Mouse (Mus musculus): ENCODE measurements around the gene Fnbp1. TPM values are rescaled to one million over a fixed set of nuclear protein-coding genes. Genes with fewer than 3 reads are reported as not detected.

Gene Fnbp1
- polyA plus RNA-seq, 1 experiment from 2014 or later = 27.8 TPM

DNA sequence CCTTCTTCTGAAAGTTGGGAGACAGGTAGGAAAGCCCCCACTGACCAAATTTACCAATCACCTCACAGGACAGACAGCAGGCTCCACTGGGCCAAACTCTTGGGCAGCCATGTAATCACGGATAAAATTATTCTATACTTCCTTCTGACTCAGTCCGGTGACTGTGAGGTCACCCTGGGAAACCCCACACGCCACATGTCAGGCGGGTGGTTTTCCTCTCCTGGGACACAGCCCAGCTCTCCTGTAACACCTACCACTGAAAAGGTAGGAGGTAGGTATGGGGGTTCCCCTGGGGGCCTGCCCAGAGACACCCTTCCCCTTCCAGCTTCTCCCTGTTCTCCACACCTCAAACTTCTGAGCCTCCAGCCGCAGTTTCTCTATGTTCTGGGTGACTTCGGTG, 105.0 kb downstream of the Fnbp1 start:
- H3K27ac ChIP-seq = no peak overlapping the region
- H3K27me3 ChIP-seq (replicated peaks) = no peaks in the 10 kb centered on the region
- H3K9me3 ChIP-seq = no peaks in the 10 kb centered on the region
- H3K4me3 ChIP-seq (replicated peaks) = no peak overlapping the region
- peaks cover 24% of the 10 kb centered on the region for H3K36me3 ChIP-seq
- no peak for ATAC-seq (ENCODE audit: insufficient read depth, low FRiP score, low read depth)
- no peak overlapping the region for H3K4me2 ChIP-seq
- 94% methylated on average over 6 of the region's 6 CpGs for WGBS
- H3K4me1 ChIP-seq = no peaks in the 10 kb centered on the region
- H3K9ac ChIP-seq = no peak overlapping the region

DNA sequence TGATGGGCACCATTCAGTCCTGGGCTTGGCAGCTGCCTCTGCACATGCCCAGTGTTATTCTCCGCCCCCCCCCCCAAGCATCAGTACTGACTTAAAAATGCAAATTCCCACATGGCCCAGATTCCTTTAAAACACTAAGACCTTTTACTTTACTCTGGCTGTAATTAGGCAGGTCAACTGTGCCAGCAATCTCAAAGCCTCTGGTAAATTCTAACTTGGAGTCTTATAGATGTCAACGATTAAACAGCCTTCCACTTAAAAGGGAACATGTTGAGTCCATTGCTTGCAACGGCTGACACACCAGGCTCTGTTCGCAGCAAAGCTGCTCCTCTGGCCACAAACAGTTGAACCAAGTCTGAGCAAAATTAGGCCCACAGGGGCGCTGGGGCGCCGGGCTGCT, 109.8 kb downstream of the Fnbp1 start:
- Histone ChIP-seq H3K27me3 (replicated peaks) (no peaks in the 10 kb centered on the region), H3K9ac (no peak overlapping the region), H3K27ac (no peak overlapping the region), H3K4me3 (replicated peaks) (no peak overlapping the region), H3K4me2 (no peak overlapping the region), H3K4me1 (no peaks in the 10 kb centered on the region), H3K36me3 (peaks cover 30% of the 10 kb centered on the region), H3K9me3 (no peaks in the 10 kb centered on the region)
- 92% methylated on average over 7 of the region's 7 CpGs for WGBS
- no peak for ATAC-seq (ENCODE audit: insufficient read depth, low FRiP score, low read depth)

- Histone ChIP-seq H3K9ac (no peak overlapping the region), H3K36me3 (peaks cover 15% of the 10 kb centered on the region; the same call in 1 of the 2 replicates), H3K9me3 (no peaks in the 10 kb centered on the region), H3K4me2 (no peak overlapping the region), H3K4me1 (no peaks in the 10 kb centered on the region), H3K27me3 (replicated peaks) (no peaks in the 10 kb centered on the region), H3K27ac (peak overlapping the region; percentile 52; the same call in 1 of the 2 replicates), H3K4me3 (replicated peaks) (no peak overlapping the region)
- ATAC-seq (ENCODE audit: insufficient read depth, low FRiP score, low read depth) = no peak
- WGBS = 52% methylated on average over 8 of the region's 8 CpGs
Measured at GRCm38 (mm10) chr2:31026642-31027041, 115.2 kb downstream of the Fnbp1 start.

- WGBS = 75% methylated on average over 3 of the region's 3 CpGs
- no peak overlapping the region for H3K4me2 ChIP-seq
- H3K9me3 ChIP-seq = no peaks in the 10 kb centered on the region
- no peak for ATAC-seq (ENCODE audit: insufficient read depth, low FRiP score, low read depth)
- H3K27me3 ChIP-seq (replicated peaks) = no peaks in the 10 kb centered on the region
- H3K36me3 ChIP-seq = peaks cover 15% of the 10 kb centered on the region; the same call in 1 of the 2 replicates
- no peak overlapping the region for H3K9ac ChIP-seq
- H3K4me1 ChIP-seq = no peaks in the 10 kb centered on the region
- no peak overlapping the region for H3K4me3 ChIP-seq (replicated peaks)
- H3K27ac ChIP-seq = no peak overlapping the region
Measured at GRCm38 (mm10) chr2:31025458-31025857, 116.3 kb downstream of the Fnbp1 start.

GRCm38 (mm10) chr2:31024618-31025370, 117.0 kb downstream of the Fnbp1 start:
- H3K4me3 ChIP-seq (replicated peaks) = no peak overlapping the region
- H3K9ac ChIP-seq = no peak overlapping the region
- H3K27ac ChIP-seq = no peak overlapping the region
- WGBS = 25% methylated on average over 5 of the region's 5 CpGs
- no peaks in the 10 kb centered on the region for H3K27me3 ChIP-seq (replicated peaks)
- no peaks in the 10 kb centered on the region for H3K4me1 ChIP-seq
- no peak overlapping the region for H3K4me2 ChIP-seq
- no peak for ATAC-seq (ENCODE audit: insufficient read depth, low FRiP score, low read depth)
- peaks cover 15% of the 10 kb centered on the region; the same call in 1 of the 2 replicates for H3K36me3 ChIP-seq
- H3K9me3 ChIP-seq = no peaks in the 10 kb centered on the region

DNA sequence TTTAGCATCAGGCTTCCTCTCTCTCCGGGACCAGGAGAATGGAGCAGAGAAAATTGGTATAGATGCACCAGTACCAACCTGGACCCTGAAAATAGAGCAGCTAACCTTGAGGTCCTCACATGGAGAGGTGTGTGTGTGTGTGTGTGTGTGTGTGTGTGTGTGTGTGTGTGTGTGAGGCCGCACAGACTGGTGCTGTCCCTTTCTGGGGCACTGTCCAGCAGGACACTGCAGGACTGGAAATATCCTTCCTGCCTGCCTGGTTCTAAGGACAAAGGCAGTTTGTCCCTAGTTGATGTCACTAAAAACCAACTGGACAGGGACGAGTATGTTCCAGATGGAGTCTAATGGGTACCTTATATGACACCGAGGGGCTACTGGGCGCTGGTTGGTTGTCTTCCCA, 117.9 kb downstream of the Fnbp1 start:
- peaks cover 15% of the 10 kb centered on the region; the same call in 1 of the 2 replicates for H3K36me3 ChIP-seq
- no peak overlapping the region for H3K4me2 ChIP-seq
- H3K9ac ChIP-seq = no peak overlapping the region
- WGBS = 68% methylated on average over 5 of the region's 5 CpGs
- H3K9me3 ChIP-seq = no peaks in the 10 kb centered on the region
- H3K27me3 ChIP-seq (replicated peaks) = no peaks in the 10 kb centered on the region
- H3K4me1 ChIP-seq = no peaks in the 10 kb centered on the region
- no peak for ATAC-seq (ENCODE audit: insufficient read depth, low FRiP score, low read depth)
- no peak overlapping the region for H3K4me3 ChIP-seq (replicated peaks)
- no peak overlapping the region for H3K27ac ChIP-seq

GRCm38 (mm10) chr2:31020202-31020601, 121.6 kb downstream of the Fnbp1 start:
- ATAC-seq (ENCODE audit: insufficient read depth, low FRiP score, low read depth) = no peak
- H3K27me3 ChIP-seq (replicated peaks) = no peaks in the 10 kb centered on the region
- no peaks in the 10 kb centered on the region; the same call in 1 of the 2 replicates for H3K36me3 ChIP-seq
- no peaks in the 10 kb centered on the region for H3K9me3 ChIP-seq
- no peak overlapping the region for H3K4me3 ChIP-seq (replicated peaks)
- no peak overlapping the region for H3K27ac ChIP-seq
- no peak overlapping the region for H3K9ac ChIP-seq
- WGBS = 75% methylated on average over 2 of the region's 2 CpGs
- H3K4me2 ChIP-seq = no peak overlapping the region
- no peaks in the 10 kb centered on the region for H3K4me1 ChIP-seq

DNA sequence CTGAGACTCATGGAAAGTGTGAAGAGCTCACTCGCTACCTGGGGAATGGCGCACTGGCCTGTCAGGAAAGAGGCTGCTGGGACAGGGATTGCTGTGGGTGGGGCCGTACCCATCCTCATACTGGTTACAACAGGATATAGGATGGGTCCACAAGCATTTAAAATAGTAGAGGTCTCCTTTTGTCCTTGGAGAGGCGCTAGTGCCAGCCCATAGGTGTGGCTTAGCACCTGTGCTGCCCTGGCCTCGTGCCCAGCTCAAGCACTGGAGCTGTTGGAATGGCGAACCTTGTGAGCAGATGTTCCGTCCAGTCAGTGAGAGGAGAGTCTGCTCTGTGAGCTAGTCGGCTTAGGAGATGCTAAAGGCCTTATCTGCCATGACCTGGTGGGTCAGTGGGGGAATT, 122.8 kb downstream of the Fnbp1 start:
- no peak overlapping the region for H3K9ac ChIP-seq
- H3K27me3 ChIP-seq (replicated peaks) = no peaks in the 10 kb centered on the region
- H3K36me3 ChIP-seq = no peaks in the 10 kb centered on the region; the same call in 1 of the 2 replicates
- H3K4me1 ChIP-seq = no peaks in the 10 kb centered on the region
- no peak overlapping the region for H3K4me2 ChIP-seq
- no peaks in the 10 kb centered on the region for H3K9me3 ChIP-seq
- no peak for ATAC-seq (ENCODE audit: insufficient read depth, low FRiP score, low read depth)
- no peak overlapping the region for H3K4me3 ChIP-seq (replicated peaks)
- H3K27ac ChIP-seq = no peak overlapping the region
- WGBS = 85% methylated on average over 8 of the region's 8 CpGs

DNA sequence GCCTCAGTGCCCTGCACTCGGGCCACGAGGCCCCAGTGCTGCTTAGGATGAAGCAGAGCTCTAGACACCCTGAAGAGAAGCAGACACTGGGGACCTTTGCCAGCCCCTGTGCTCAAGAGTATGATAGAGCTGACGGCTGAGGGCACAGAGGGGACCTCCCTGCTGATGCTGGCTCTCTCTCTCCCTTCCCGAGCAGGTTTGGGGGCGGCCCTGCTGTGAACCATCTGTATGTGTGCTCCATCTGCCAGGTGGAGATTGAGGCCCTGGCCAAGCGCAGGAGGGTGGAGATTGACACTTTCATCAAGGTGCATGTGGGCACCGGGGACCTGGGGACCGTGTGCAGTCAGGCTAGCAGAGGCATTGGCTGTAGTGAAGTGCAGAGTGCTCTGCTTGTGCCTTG, 123.3 kb downstream of the Fnbp1 start:
- H3K9me3 ChIP-seq = no peaks in the 10 kb centered on the region

GRCm38 (mm10) chr2:31017625-31018317, 124.0 kb downstream of the Fnbp1 start:
- H3K27me3 ChIP-seq (replicated peaks) = no peaks in the 10 kb centered on the region
- H3K4me1 ChIP-seq = no peaks in the 10 kb centered on the region
- H3K36me3 ChIP-seq = no peaks in the 10 kb centered on the region; the same call in 1 of the 2 replicates
- H3K27ac ChIP-seq = no peak overlapping the region
- no peak overlapping the region for H3K9ac ChIP-seq
- 89% methylated on average over 18 of the region's 18 CpGs for WGBS
- ATAC-seq (ENCODE audit: insufficient read depth, low FRiP score, low read depth) = no peak
- H3K9me3 ChIP-seq = no peaks in the 10 kb centered on the region
- no peak overlapping the region for H3K4me2 ChIP-seq
- H3K4me3 ChIP-seq (replicated peaks) = no peak overlapping the region

More for the DNA sequence above, 123.3 kb downstream of the Fnbp1 start:
- H3K4me3 ChIP-seq (replicated peaks) = no peak overlapping the region
- H3K4me2 ChIP-seq = no peak overlapping the region
- H3K27ac ChIP-seq = no peak overlapping the region
- H3K4me1 ChIP-seq = no peaks in the 10 kb centered on the region
- no peaks in the 10 kb centered on the region; the same call in 1 of the 2 replicates for H3K36me3 ChIP-seq
- no peak overlapping the region for H3K9ac ChIP-seq
- 82% methylated on average over 8 of the region's 8 CpGs for WGBS
- H3K27me3 ChIP-seq (replicated peaks) = no peaks in the 10 kb centered on the region
- ATAC-seq (ENCODE audit: insufficient read depth, low FRiP score, low read depth) = no peak

DNA sequence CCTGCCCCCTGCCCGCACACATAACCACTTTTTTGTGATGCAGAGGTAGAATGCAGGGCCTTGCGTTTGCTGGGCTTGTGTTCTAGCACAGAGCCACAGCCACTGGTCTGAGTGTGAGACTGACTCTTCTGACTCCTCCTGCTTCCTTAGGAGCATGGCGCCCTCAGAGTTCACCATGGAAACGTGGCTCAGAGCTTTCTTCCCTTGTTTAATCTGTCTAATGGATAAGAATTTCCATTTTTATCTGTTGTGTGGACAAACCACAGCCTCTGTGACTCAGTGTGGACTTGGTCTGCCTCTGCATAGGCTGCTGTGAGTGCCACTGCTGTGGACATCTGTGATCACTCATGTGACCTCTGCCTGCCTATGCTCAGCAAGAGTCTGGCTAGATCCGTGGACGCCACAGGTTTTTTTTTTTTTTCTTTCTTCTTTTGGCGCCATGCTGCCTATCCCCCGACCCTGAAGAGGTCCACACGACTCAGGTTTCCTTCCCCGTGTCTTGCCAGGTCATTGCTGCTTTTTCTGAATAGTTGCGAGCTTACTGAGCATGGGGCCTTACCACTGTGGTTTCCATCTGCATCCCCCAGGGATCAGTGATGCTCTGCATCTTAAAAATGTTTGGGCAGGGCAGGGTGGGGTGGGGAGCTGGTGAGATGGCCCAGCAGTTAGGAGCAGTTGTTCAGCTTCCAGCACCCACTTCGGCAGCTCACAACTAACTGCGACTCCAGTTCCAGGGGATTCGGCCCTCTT, 128.3 kb downstream of the Fnbp1 start:
- no peak for ATAC-seq (ENCODE audit: insufficient read depth, low FRiP score, low read depth)
- no peak overlapping the region for H3K4me2 ChIP-seq
- 72% methylated on average over 14 of the region's 14 CpGs for WGBS
- H3K27ac ChIP-seq = no peak overlapping the region
- no peaks in the 10 kb centered on the region for H3K9me3 ChIP-seq
- no peaks in the 10 kb centered on the region for H3K27me3 ChIP-seq (replicated peaks)
- H3K9ac ChIP-seq = no peak overlapping the region
- no peaks in the 10 kb centered on the region; the same call in 1 of the 2 replicates for H3K36me3 ChIP-seq
- no peak overlapping the region for H3K4me3 ChIP-seq (replicated peaks)
- H3K4me1 ChIP-seq = no peaks in the 10 kb centered on the region

DNA sequence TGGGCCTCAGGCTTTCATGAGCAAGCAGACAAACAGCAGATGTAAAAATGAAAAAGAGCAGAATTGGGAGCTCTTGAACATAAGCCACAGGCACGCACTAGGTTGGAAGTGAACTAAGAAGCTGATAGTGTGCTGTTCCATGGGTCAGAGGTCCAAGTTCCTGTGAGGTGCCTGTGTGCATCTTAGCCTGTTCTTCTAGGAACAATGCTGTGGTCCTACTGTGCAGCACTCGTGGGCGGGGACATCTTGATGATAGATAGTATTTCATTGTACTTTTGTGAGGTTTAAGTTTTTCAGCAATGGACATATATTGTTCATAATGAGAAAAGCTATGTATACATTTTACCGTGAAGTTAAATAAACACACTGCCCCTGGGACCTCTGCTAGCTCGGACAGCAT, 134.6 kb downstream of the Fnbp1 start:
- Histone ChIP-seq H3K9ac (no peak overlapping the region), H3K9me3 (no peaks in the 10 kb centered on the region), H3K27ac (no peak overlapping the region), H3K27me3 (replicated peaks) (no peaks in the 10 kb centered on the region), H3K4me3 (replicated peaks) (no peak overlapping the region), H3K4me2 (no peak overlapping the region), H3K36me3 (peaks cover 3% of the 10 kb centered on the region; the same call in 1 of the 2 replicates), H3K4me1 (no peaks in the 10 kb centered on the region; the same call in 1 of the 2 replicates)
- WGBS = 54% methylated on average over 5 of the region's 5 CpGs
- no peak for ATAC-seq (ENCODE audit: insufficient read depth, low FRiP score, low read depth)
